Mouse (Mus musculus) kidney, embryonic 16.5 days (tissue): ENCODE data around the gene Atrip. TPM values are rescaled to one million over a fixed set of nuclear protein-coding genes. Genes with fewer than 3 reads are reported as not detected.

Source experiments
- ATAC-seq: fragments of 200-750 bp; cut with Nextera tagmentation; 2 replicates; pipeline ENCODE4 v1.8.0; 2017; ENCODE audit warnings: moderate TSS enrichment; ENCODE audit not compliant: low FRiP score, low TSS enrichment
- H3K27ac ChIP-seq: fragments of 300-500 bp; sonication (generic); 2 replicates; pipeline ENCODE4 v1.5.1; 2014; ENCODE audit warnings: low read length
- H3K27me3 ChIP-seq: fragments of 300-500 bp; sonication (generic); 2 replicates; pipeline ENCODE4 v1.6.1; 2014; ENCODE audit warnings: low read length, control low read depth, mixed read lengths; ENCODE audit not compliant: insufficient read depth
- H3K36me3 ChIP-seq: fragments of 300-500 bp; sonication (generic); 2 replicates; pipeline ENCODE4 v1.6.1; 2014; ENCODE audit warnings: low read length, control low read depth, mixed read lengths; ENCODE audit not compliant: insufficient read depth
- H3K4me1 ChIP-seq: fragments of 300-500 bp; sonication (generic); 2 replicates; pipeline ENCODE4 v1.6.1; 2014; ENCODE audit warnings: low read length, control low read depth, mixed read lengths; ENCODE audit not compliant: insufficient read depth
- H3K4me2 ChIP-seq: fragments of 300-500 bp; sonication (generic); replicated peaks from 2 replicates; pipeline ENCODE4 v1.6.1; 2014; ENCODE audit warnings: low read depth, low read length
- H3K4me3 ChIP-seq: fragments of 300-500 bp; sonication (generic); 2 replicates; pipeline ENCODE4 v1.5.1; 2014; ENCODE audit warnings: mild to moderate bottlenecking, low read length
- H3K9ac ChIP-seq: fragments of 300-500 bp; sonication (generic); replicated peaks from 2 replicates; pipeline ENCODE4 v1.6.1; 2014; ENCODE audit warnings: low read length
- H3K9me3 ChIP-seq: fragments of 300-500 bp; sonication (generic); 2 replicates; pipeline ENCODE4 v1.6.1; 2016; ENCODE audit warnings: low read length, control low read depth
- WGBS: fragments of 180-500 bp; shearing (Covaris S2); extraction: QIAGEN DNeasy Blood & Tissue Kit; methylation state at CpG from one replicate; pipeline ENCODE4 v1.1.7; 2014; 5-methylcytosine and 5-hydroxymethylcytosine counted together
- polyA plus RNA-seq: library from polyadenylated mRNA; unstranded; fragments of >200 nt; fragmentation: Nextera tagmentation; extraction: Ambion mirVana; gene quantifications from 2 replicates; pipeline ENCODE4 v1.2.1, GENCODE M21; 2015

Atrip gene
- polyA plus RNA-seq, 1 experiment from 2014 or later, result 26.7 TPM

GRCm38 (mm10) chr9:109093786-109094552, 20.0 kb upstream of the Atrip start:
- Histone ChIP-seq H3K4me2 (peak overlapping the region; percentile 74), H3K9me3 (no peaks in the 10 kb centered on the region), H3K27me3 (no peaks in the 10 kb centered on the region), H3K27ac (peak overlapping the region; percentile 99), H3K4me1 (peaks cover 60% of the 10 kb centered on the region), H3K36me3 (peaks cover 8% of the 10 kb centered on the region), H3K9ac (peak overlapping the region; percentile 98), H3K4me3 (peak overlapping the region; percentile 75)
- WGBS, result 12% methylated on average over 11 of the region's 11 CpGs
- ATAC-seq, result peak; percentile 3; the same call in 1 of the 2 replicates

GRCm38 (mm10) chr9:109092799-109093198, 18.9 kb upstream of the Atrip start:
- Histone ChIP-seq H3K9me3 (no peaks in the 10 kb centered on the region), H3K4me3 (no peak overlapping the region), H3K27ac (peak overlapping the region; percentile 54; the same call in 1 of the 2 replicates), H3K4me1 (peaks cover 54% of the 10 kb centered on the region), H3K9ac (no peak overlapping the region), H3K27me3 (no peaks in the 10 kb centered on the region), H3K36me3 (peaks cover 8% of the 10 kb centered on the region), H3K4me2 (no peak overlapping the region)
- ATAC-seq, result no peak
- 46% methylated on average over 6 of the region's 6 CpGs for WGBS

GRCm38 (mm10) chr9:109091802-109092201, 17.9 kb upstream of the Atrip start:
- H3K4me3 ChIP-seq, result no peak overlapping the region
- peaks cover 45% of the 10 kb centered on the region for H3K4me1 ChIP-seq
- H3K36me3 ChIP-seq, result peaks cover 8% of the 10 kb centered on the region
- H3K27ac ChIP-seq, result no peak overlapping the region
- H3K4me2 ChIP-seq, result no peak overlapping the region
- 79% methylated on average over 8 of the region's 8 CpGs for WGBS
- H3K9ac ChIP-seq, result no peak overlapping the region
- H3K9me3 ChIP-seq, result no peaks in the 10 kb centered on the region
- ATAC-seq, result no peak
- no peaks in the 10 kb centered on the region for H3K27me3 ChIP-seq

GRCm38 (mm10) chr9:109090446-109090845, 16.5 kb upstream of the Atrip start:
- no peak overlapping the region; the same call in 1 of the 2 replicates for H3K27ac ChIP-seq
- no peaks in the 10 kb centered on the region for H3K9me3 ChIP-seq
- no peak overlapping the region for H3K4me3 ChIP-seq
- no peak for ATAC-seq
- no peak overlapping the region for H3K4me2 ChIP-seq
- peaks cover 8% of the 10 kb centered on the region for H3K36me3 ChIP-seq
- H3K4me1 ChIP-seq, result peaks cover 36% of the 10 kb centered on the region
- WGBS, result 44% methylated on average over 15 of the region's 15 CpGs
- no peaks in the 10 kb centered on the region for H3K27me3 ChIP-seq
- 0 out of 2 replicates have a peak overlapping the region, but pooled peaks have one; percentile 4 for H3K9ac ChIP-seq

GRCm38 (mm10) chr9:109087987-109088386, 14.1 kb upstream of the Atrip start:
- Histone ChIP-seq H3K36me3 (peaks cover 8% of the 10 kb centered on the region), H3K4me3 (no peak overlapping the region), H3K9ac (peak overlapping the region; percentile 47), H3K27ac (no peak overlapping the region), H3K4me1 (peaks cover 24% of the 10 kb centered on the region), H3K4me2 (no peak overlapping the region), H3K9me3 (no peaks in the 10 kb centered on the region), H3K27me3 (no peaks in the 10 kb centered on the region)
- ATAC-seq, result no peak
- 14% methylated on average over 5 of the region's 5 CpGs for WGBS

GRCm38 (mm10) chr9:109084922-109085321, 11.0 kb upstream of the Atrip start:
- Histone ChIP-seq H3K27me3 (no peaks in the 10 kb centered on the region), H3K9ac (no peak overlapping the region), H3K27ac (no peak overlapping the region), H3K4me3 (no peak overlapping the region), H3K4me2 (no peak overlapping the region), H3K9me3 (no peaks in the 10 kb centered on the region), H3K4me1 (peaks cover 24% of the 10 kb centered on the region), H3K36me3 (peaks cover 8% of the 10 kb centered on the region)
- no peak for ATAC-seq
- 25% methylated on average over 2 of the region's 2 CpGs for WGBS

GRCm38 (mm10) chr9:109082124-109082800, 8.3 kb upstream of the Atrip start, which contains the start of the genes Ccdc51 and Tma7:
Gene Ccdc51 (plus strand): TSS chr9:109082493.
Gene Tma7 (minus strand): TSS chr9:109082587.
- peak within 1 kb of the TSS; percentile 75 for H3K4me3 ChIP-seq
- peak within 1 kb of the TSS; percentile 84 for H3K9ac ChIP-seq
- peak within 1 kb of the TSS; percentile 57 for H3K27ac ChIP-seq
- WGBS, result under 1% methylated on average over 37 of the region's 37 CpGs
- peaks cover 14% of the 10 kb centered on the region for H3K36me3 ChIP-seq
- H3K4me1 ChIP-seq, result peaks cover 16% of the 10 kb centered on the region
- H3K27me3 ChIP-seq, result no peaks in the 10 kb centered on the region
- H3K4me2 ChIP-seq, result peak within 1 kb of the TSS; percentile 73
- peak; percentile 97 for ATAC-seq
- H3K9me3 ChIP-seq, result no peaks in the 10 kb centered on the region

GRCm38 (mm10) chr9:109081749-109082123, 7.8 kb upstream of the Atrip start:
- Histone ChIP-seq H3K9ac (peak overlapping the region; percentile 84), H3K4me3 (peak overlapping the region; percentile 75), H3K4me1 (peaks cover 16% of the 10 kb centered on the region), H3K9me3 (no peaks in the 10 kb centered on the region), H3K4me2 (peak overlapping the region; percentile 73), H3K36me3 (peaks cover 14% of the 10 kb centered on the region), H3K27me3 (no peaks in the 10 kb centered on the region), H3K27ac (peak overlapping the region; percentile 57)
- 3% methylated on average over 11 of the region's 11 CpGs for WGBS
- peak; percentile 39; the same call in 1 of the 2 replicates for ATAC-seq

GRCm38 (mm10) chr9:109080516-109080915, 6.6 kb upstream of the Atrip start:
- no peak overlapping the region for H3K9ac ChIP-seq
- no peak overlapping the region for H3K4me2 ChIP-seq
- no peak for ATAC-seq
- H3K9me3 ChIP-seq, result no peaks in the 10 kb centered on the region
- H3K36me3 ChIP-seq, result peaks cover 14% of the 10 kb centered on the region
- no peaks in the 10 kb centered on the region for H3K27me3 ChIP-seq
- WGBS, result 90% methylated on average over 3 of the region's 3 CpGs
- peaks cover 16% of the 10 kb centered on the region for H3K4me1 ChIP-seq
- H3K4me3 ChIP-seq, result no peak overlapping the region
- no peak overlapping the region for H3K27ac ChIP-seq
